ENCODE assay signal across 19 mouse cellular contexts in the genomic region with DNA sequence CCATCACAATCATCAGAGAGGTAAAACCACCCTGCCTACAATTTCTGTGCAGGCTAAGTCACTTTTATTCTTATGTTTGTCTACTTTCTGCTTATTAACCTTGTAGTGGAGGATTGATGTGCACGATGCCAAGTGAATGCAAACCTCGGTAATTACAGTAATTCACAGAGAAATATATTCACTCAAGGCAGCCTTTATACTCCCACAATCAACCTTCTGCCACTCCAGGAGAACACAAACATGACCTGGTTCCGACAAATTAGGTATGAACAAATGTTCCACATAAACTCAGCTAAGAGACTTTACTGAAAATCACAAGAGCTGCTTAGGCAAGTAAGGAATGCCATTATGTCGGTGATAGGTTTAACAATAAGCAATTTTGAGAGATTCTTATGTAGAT.
"Had no signal": no experiment of that assay in that cellular context is flagged by ENCODE, and none has a peak within 500 bp of the region (broad histone marks: within the 10 kb centered on the region; RNA-seq: fewer than 3 reads in every experiment).

No protein-coding gene starts in this region.

- DNase-seq: kidney, adult 11 months; kidney, adult 8-10 months; kidney, postnatal 10 days; kidney, postnatal 36 days; layer of hippocampus, postnatal 36 days; liver, embryonic 13.5 days; lung, embryonic 14.5 days; lung, postnatal 36 days; right cerebral cortex, postnatal 4 days; thymus, postnatal 25 days had no signal

- H3K4me1 ChIP-seq: intestine, embryonic 15.5 days; kidney, embryonic 15.5 days; liver, embryonic 13.5 days; megakaryocyte, embryonic 14.5 days; midbrain, embryonic 12.5 days; midbrain, embryonic 15.5 days; stomach, embryonic 15.5 days had no signal

- H3K4me2 ChIP-seq: intestine, embryonic 15.5 days; kidney, embryonic 15.5 days; liver, embryonic 13.5 days; lung, embryonic 14.5 days; midbrain, embryonic 12.5 days; midbrain, embryonic 15.5 days; stomach, embryonic 15.5 days had no signal

- H3K9me3 ChIP-seq: intestine, embryonic 15.5 days; kidney, embryonic 15.5 days; liver, embryonic 13.5 days; midbrain, embryonic 12.5 days; midbrain, embryonic 15.5 days; stomach, embryonic 15.5 days had no signal

- H3K36me3 ChIP-seq: intestine, embryonic 15.5 days; kidney, embryonic 15.5 days; liver, embryonic 13.5 days; midbrain, embryonic 12.5 days; midbrain, embryonic 15.5 days; stomach, embryonic 15.5 days had no signal

- H3K27me3 ChIP-seq: intestine, embryonic 15.5 days; kidney, embryonic 15.5 days; liver, embryonic 13.5 days; megakaryocyte, embryonic 14.5 days; midbrain, embryonic 12.5 days; midbrain, embryonic 15.5 days; stomach, embryonic 15.5 days had no signal

- H3K4me3 ChIP-seq: intestine, embryonic 15.5 days; kidney, embryonic 15.5 days; left cerebral cortex, adult 2 months; liver, embryonic 13.5 days; megakaryocyte, embryonic 14.5 days; midbrain, embryonic 12.5 days; midbrain, embryonic 15.5 days; myocyte; stomach, embryonic 15.5 days had no signal

- H3K27ac ChIP-seq: intestine, embryonic 15.5 days; kidney, embryonic 15.5 days; left cerebral cortex, adult 2 months; liver, embryonic 13.5 days; midbrain, embryonic 12.5 days; midbrain, embryonic 15.5 days; stomach, embryonic 15.5 days had no signal

- ATAC-seq: intestine, embryonic 15.5 days; lung, postnatal 0 days; midbrain, embryonic 15.5 days had no signal

- H3K9ac ChIP-seq: intestine, embryonic 15.5 days; kidney, embryonic 15.5 days; liver, embryonic 13.5 days; lung, embryonic 14.5 days; midbrain, embryonic 12.5 days; midbrain, embryonic 15.5 days; stomach, embryonic 15.5 days had no signal
